Mouse (Mus musculus): Measurements from ENCODE around the gene Nfya. TPM values are rescaled to one million over a fixed set of nuclear protein-coding genes. Genes with fewer than 3 reads are reported as not detected.

Nfya gene
- total and polyA plus RNA-seq, 3 experiments: 56.9 to 97.8 TPM; not detected in 1

DNA sequence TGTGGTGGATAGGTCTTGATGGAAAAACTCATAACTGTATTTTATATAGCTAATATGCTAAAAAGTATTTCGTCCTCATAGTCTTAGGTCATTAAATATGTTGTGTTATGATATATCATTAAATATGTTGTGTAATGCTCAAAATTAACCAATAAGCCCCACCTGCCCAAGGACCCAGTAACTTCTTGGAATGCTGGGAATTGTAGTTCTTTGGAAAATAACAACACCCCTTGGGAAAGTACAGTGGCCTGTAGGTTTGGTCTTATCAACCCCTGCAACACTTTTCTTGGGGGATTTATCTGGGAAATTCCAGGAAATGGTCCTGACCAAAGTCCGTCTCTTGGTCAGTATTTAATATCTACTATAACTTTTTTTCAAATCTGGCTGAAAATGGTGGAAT, 66.6 kb downstream of the Nfya start:
- no peak overlapping the region for H3K4me3 ChIP-seq (ENCODE audit: control insufficient read depth in 1 of 2, insufficient read depth in 1 of 2, low read depth in 2 of 2, low read length in 2 of 2)
- H3K27ac ChIP-seq (ENCODE audit: control insufficient read depth, low read depth, low read length): no peak overlapping the region
- H3K9me3 ChIP-seq (replicated peaks; ENCODE audit: insufficient read depth, low read length): no peaks in the 10 kb centered on the region
- peaks cover 0 to 10% of the 10 kb centered on the region in 2 experiments; a peak in 2 of 4 replicates for H3K36me3 ChIP-seq (ENCODE audit: control insufficient read depth in 1 of 2, insufficient read depth in 2 of 2, low read length in 2 of 2)
- no peak for TF ChIP-seq ZMIZ1 (IDR thresholded peaks at IDR 0.05; ENCODE audit: low read depth, low read length)
- peak; percentile 55; the same call in 1 of the 2 replicates for TF ChIP-seq HCFC1 (IDR thresholded peaks at IDR 0.05; ENCODE audit: low read depth, low read length)
- TF ChIP-seq TBP (IDR thresholded peaks at IDR 0.05; ENCODE audit: low read depth, low read length): no peak
- TF ChIP-seq GABPA (IDR thresholded peaks at IDR 0.05; ENCODE audit: low read depth, low read length): no peak
- peaks cover 5 to 16% of the 10 kb centered on the region in 2 experiments for H3K4me1 ChIP-seq (ENCODE audit: control insufficient read depth in 1 of 2, insufficient read depth in 2 of 2, low read length in 2 of 2)
- no peaks in the 10 kb centered on the region for H3K79me2 ChIP-seq (ENCODE audit: control insufficient read depth, insufficient read depth, low read length, poor library complexity)
- DNase-seq (ENCODE audit: low read depth, low spot score): no peak
- no peak overlapping the region for H3K9ac ChIP-seq (ENCODE audit: control insufficient read depth, low read depth, low read length, poor library complexity, severe bottlenecking)
- no peaks in the 10 kb centered on the region for H3K27me3 ChIP-seq (ENCODE audit: control insufficient read depth in 1 of 2, insufficient read depth in 2 of 2, low read length in 2 of 2)

DNA sequence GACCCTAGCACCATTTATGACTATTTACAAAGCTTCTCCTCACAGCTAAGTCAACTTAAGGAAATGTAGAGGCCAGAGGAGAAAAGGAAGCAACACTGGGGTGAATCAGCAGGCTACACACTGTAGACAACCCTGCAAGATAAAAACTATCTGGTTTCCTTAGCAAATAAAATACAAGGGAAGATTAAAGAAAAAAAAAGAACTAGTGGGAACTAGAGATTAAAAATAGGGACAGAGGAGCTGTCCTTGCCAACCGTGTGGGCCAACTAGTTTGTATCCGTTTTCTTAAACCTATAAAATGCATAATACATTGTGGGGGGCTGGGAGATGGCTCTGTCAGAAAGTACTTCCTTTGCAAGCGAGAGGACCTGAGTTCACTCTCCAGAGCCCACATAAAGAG, 67.8 kb downstream of the Nfya start:
- Histone ChIP-seq H3K79me2 (ENCODE audit: control insufficient read depth, insufficient read depth, low read length, poor library complexity) (no peaks in the 10 kb centered on the region), H3K27ac (ENCODE audit: control insufficient read depth, low read depth, low read length) (peak overlapping the region; percentile 90), H3K4me1 (ENCODE audit: control insufficient read depth in 1 of 2, insufficient read depth in 2 of 2, low read length in 2 of 2) (peaks cover 5 to 17% of the 10 kb centered on the region in 2 experiments), H3K9ac (ENCODE audit: control insufficient read depth, low read depth, low read length, poor library complexity, severe bottlenecking) (peak overlapping the region; percentile 37), H3K4me3 (ENCODE audit: control insufficient read depth in 1 of 2, insufficient read depth in 1 of 2, low read depth in 2 of 2, low read length in 2 of 2) (0 out of 4 replicates have a peak overlapping the region, but pooled peaks of 1 of the 2 experiments have one; percentile 15), H3K27me3 (ENCODE audit: control insufficient read depth in 1 of 2, insufficient read depth in 2 of 2, low read length in 2 of 2) (no peaks in the 10 kb centered on the region), H3K9me3 (replicated peaks; ENCODE audit: insufficient read depth, low read length) (no peaks in the 10 kb centered on the region), H3K36me3 (ENCODE audit: control insufficient read depth in 1 of 2, insufficient read depth in 2 of 2, low read length in 2 of 2) (peaks cover 0 to 10% of the 10 kb centered on the region in 2 experiments; a peak in 2 of 4 replicates)
- peak; percentile 88 for DNase-seq (ENCODE audit: low read depth, low spot score)
- TF ChIP-seq TCF12 (IDR thresholded peaks at IDR 0.05; ENCODE audit: low read depth, low read length) (peak; percentile 91), RAD21 (IDR thresholded peaks at IDR 0.05; ENCODE audit: low read depth, low read length) (no peak; the same call in 1 of the 2 replicates), JUND (IDR thresholded peaks at IDR 0.05; ENCODE audit: low read depth, low read length) (no peak), TAL1 (IDR thresholded peaks at IDR 0.05; ENCODE audit: low read length) (peak; percentile 32; the same call in 1 of the 2 replicates), RCOR1 (IDR thresholded peaks at IDR 0.05; ENCODE audit: low read depth, low read length) (peak; percentile 90), SMC3 (IDR thresholded peaks at IDR 0.05; ENCODE audit: low read depth, low read length) (no peak), MEF2A (IDR thresholded peaks at IDR 0.05; ENCODE audit: extremely low read depth, insufficient replicate concordance, low read depth, low read length, poor library complexity, severe bottlenecking) (peak; percentile 64; the same call in 1 of the 2 replicates), KAT2A (conservative IDR thresholded peaks at IDR 0.05; ENCODE audit: low read depth, low read length) (no peak), ZNF384 (IDR thresholded peaks at IDR 0.05; ENCODE audit: low read depth, low read length) (peak; percentile 97), MYB (IDR thresholded peaks at IDR 0.05; ENCODE audit: low read depth, low read length) (0 out of 2 replicates have a peak, but pooled peaks have one; percentile 67), CHD1 (IDR thresholded peaks at IDR 0.05; ENCODE audit: low read depth, low read length) (no peak), NRF1 (IDR thresholded peaks at IDR 0.05; ENCODE audit: insufficient read depth, low read depth, low read length, poor library complexity, severe bottlenecking) (no peak), NELFE (IDR thresholded peaks at IDR 0.05; ENCODE audit: low read depth, low read length) (0 out of 2 replicates have a peak, but pooled peaks have one; percentile 6), ZC3H11A (IDR thresholded peaks at IDR 0.05; ENCODE audit: low read depth, low read length) (no peak; the same call in 1 of the 2 replicates), MAZ (IDR thresholded peaks at IDR 0.05; ENCODE audit: low read depth, low read length) (no peak), ETS1 (IDR thresholded peaks at IDR 0.05; ENCODE audit: low read depth, low read length) (peak; percentile 90), MXI1 (IDR thresholded peaks at IDR 0.05; ENCODE audit: low read depth, low read length) (peak; percentile 62; the same call in 1 of the 2 replicates), MYC (IDR thresholded peaks at IDR 0.05; ENCODE audit: low read depth, low read length) (peak; percentile 67; the same call in 1 of the 2 replicates), CHD2 (IDR thresholded peaks at IDR 0.05; ENCODE audit: low read length) (peak; percentile 61), ZKSCAN1 (IDR thresholded peaks at IDR 0.05; ENCODE audit: low read depth, low read length) (no peak), CTCF (IDR thresholded peaks at IDR 0.05 in 2 of 3, conservative IDR thresholded peaks at IDR 0.05 in 1 of 3; ENCODE audit: control insufficient read depth in 1 of 3, insufficient read depth in 1 of 3, low read depth in 2 of 3, low read length in 3 of 3, poor library complexity in 1 of 3, severe bottlenecking in 1 of 3) (no peak), MAX (IDR thresholded peaks at IDR 0.05; ENCODE audit: low read length) (no peak), POLR2A (IDR thresholded peaks at IDR 0.05; ENCODE audit: control insufficient read depth in 1 of 2, insufficient read depth in 1 of 2, low read depth in 1 of 2, low read length in 2 of 2, poor library complexity in 1 of 2) (no peak), POLR2AphosphoS5 (IDR thresholded peaks at IDR 0.05; ENCODE audit: borderline replicate concordance, low read depth, low read length) (no peak), BHLHE40 (IDR thresholded peaks at IDR 0.05; ENCODE audit: borderline replicate concordance, low read depth, low read length) (no peak), POLR2AphosphoS2 (IDR thresholded peaks at IDR 0.05; ENCODE audit: low read length) (no peak), SIN3A (IDR thresholded peaks at IDR 0.05; ENCODE audit: low read length) (peak; percentile 87), MAFK (IDR thresholded peaks at IDR 0.05; ENCODE audit: borderline replicate concordance, low read depth, low read length) (peak; percentile 36; the same call in 1 of the 2 replicates)
